Mouse (Mus musculus) heart, postnatal 0 days (tissue): ENCODE data around the gene Fnbp1. TPM values are rescaled to one million over a fixed set of nuclear protein-coding genes. Genes with fewer than 3 reads are reported as not detected.
A peak's percentile ranks its signal among the peaks of the same experiment; 100 is the strongest.
"Not testable (repeated sequence)": the region's sequence is repeated elsewhere in the genome, so short reads cannot be mapped to it uniquely, and the experiment has no call there.

ENCODE experiments used
- ATAC-seq: fragments of 200-750 bp; cut with Nextera tagmentation; 2 replicates; pipeline ENCODE4 v1.8.0; 2017; ENCODE audit warnings: low read depth, moderate number of reproducible peaks, moderate library complexity; ENCODE audit not compliant: insufficient read depth
- DNase-seq: peaks from one replicate; pipeline ENCODE4 v3.0.0-alpha.2; 2016; ENCODE audit warnings: low spot score
- H3K27ac ChIP-seq: fragments of 300-500 bp; sonication (generic); 2 replicates; pipeline ENCODE4 v1.5.1; 2014; ENCODE audit warnings: low read depth, mild to moderate bottlenecking
- H3K27me3 ChIP-seq: fragments of 300-500 bp; sonication (generic); 2 replicates; pipeline ENCODE4 v1.6.1; 2014; ENCODE audit warnings: low read length, mixed read lengths; ENCODE audit not compliant: control insufficient read depth, insufficient read depth
- H3K36me3 ChIP-seq: fragments of 300-500 bp; sonication (generic); replicated peaks from 2 replicates; pipeline ENCODE4 v1.6.1; 2014; ENCODE audit warnings: low read length, mixed read lengths; ENCODE audit not compliant: control insufficient read depth, insufficient read depth
- H3K4me1 ChIP-seq: fragments of 300-500 bp; sonication (generic); 2 replicates; pipeline ENCODE4 v1.6.1; 2014; ENCODE audit warnings: antibody characterized with exemption; ENCODE audit not compliant: control insufficient read depth, insufficient read depth
- H3K4me2 ChIP-seq: fragments of 300-500 bp; sonication (generic); 2 replicates; pipeline ENCODE4 v1.6.1; 2014; ENCODE audit warnings: low read depth, mild to moderate bottlenecking, low read length, moderate library complexity
- H3K4me3 ChIP-seq: fragments of 300-500 bp; sonication (generic); 2 replicates; pipeline ENCODE4 v1.5.1; 2014; ENCODE audit warnings: low read depth, low read length
- H3K9ac ChIP-seq: fragments of 300-500 bp; sonication (generic); replicated peaks from 2 replicates; pipeline ENCODE4 v1.6.1; 2014; ENCODE audit warnings: low read depth, low read length, mixed read lengths
- H3K9me3 ChIP-seq: fragments of 300-500 bp; sonication (generic); replicated peaks from 2 replicates; pipeline ENCODE4 v1.6.1; 2016; ENCODE audit warnings: low read length; ENCODE audit not compliant: control insufficient read depth
- CTCF ChIP-seq: IDR thresholded peaks from 2 replicates; pipeline ENCODE4 v1.5.1; 2016; ENCODE audit warnings: antibody characterized with exemption, control low read depth, low read depth
- EP300 ChIP-seq: IDR thresholded peaks from 2 replicates; pipeline ENCODE4 v1.6.1; 2016; ENCODE audit warnings: antibody characterized with exemption, low read depth
- WGBS: fragments of 180-500 bp; shearing (Covaris S2); extraction: QIAGEN DNeasy Blood & Tissue Kit; methylation state at CpG from one replicate; pipeline ENCODE4 v1.1.7; 2014; 5-methylcytosine and 5-hydroxymethylcytosine counted together
- polyA plus RNA-seq: library from polyadenylated mRNA; unstranded; fragments of >200 nt; fragmentation: Nextera tagmentation; extraction: Ambion mirVana; gene quantifications from 2 replicates; pipeline ENCODE4 v1.2.1, GENCODE M21; 2015
- total RNA-seq: library from RNA; depleted of rRNA; stranded (reverse); fragments of >200 nt; gene quantifications from 2 replicates; pipeline ENCODE4 v1.2.3, GENCODE M21; 2014; ENCODE audit warnings: low replicate concordance

Gene Fnbp1
- total and polyA plus RNA-seq, 2 experiments from 2014 or later: 6.4 to 11.4 TPM

GRCm38 (mm10) chr2:31180081-31180551 is 38.3 kb upstream of the Fnbp1 start:
- WGBS: 49% methylated on average over 7 of the region's 7 CpGs

GRCm38 (mm10) chr2:31179471-31179870 is 37.7 kb upstream of the Fnbp1 start:
- ATAC-seq: no peak
- H3K4me2 ChIP-seq: no peak overlapping the region
- H3K4me3 ChIP-seq: no peak overlapping the region
- TF ChIP-seq CTCF (no peak), EP300 (no peak)
- H3K27ac ChIP-seq: no peak overlapping the region
- peaks cover 4% of the 10 kb centered on the region; the same call in 1 of the 2 replicates for H3K4me1 ChIP-seq
- 68% methylated on average over 7 of the region's 7 CpGs for whole genome bisulfite sequencing
- DNase-seq: no peak
- H3K36me3 ChIP-seq: peaks cover 91% of the 10 kb centered on the region
- H3K9me3 ChIP-seq: no peaks in the 10 kb centered on the region
- no peak overlapping the region for H3K9ac ChIP-seq
- no peaks in the 10 kb centered on the region for H3K27me3 ChIP-seq

More at GRCm38 (mm10) chr2:31180081-31180551, 38.3 kb upstream of the Fnbp1 start:
- ATAC-seq (peak; percentile 40), DNase-seq (no peak)
- Histone ChIP-seq H3K4me3 (no peak overlapping the region), H3K9ac (no peak overlapping the region), H3K9me3 (no peaks in the 10 kb centered on the region), H3K27ac (no peak overlapping the region), H3K4me2 (no peak overlapping the region), H3K36me3 (peaks cover 91% of the 10 kb centered on the region), H3K27me3 (no peaks in the 10 kb centered on the region), H3K4me1 (peaks cover 4% of the 10 kb centered on the region; the same call in 1 of the 2 replicates)
- TF ChIP-seq CTCF (no peak), EP300 (no peak)

- H3K4me2 ChIP-seq, ATAC-seq, H3K27ac ChIP-seq, H3K4me1 ChIP-seq, H3K27me3 ChIP-seq, DNase-seq, H3K9ac ChIP-seq, H3K9me3 ChIP-seq, H3K4me3 ChIP-seq: not testable (repeated sequence)
- peaks cover 92% of the 10 kb centered on the region for H3K36me3 ChIP-seq
- 80% methylated on average over 6 of the region's 6 CpGs for WGBS
These were observed 36.8 kb upstream of the Fnbp1 start for GRCm38 (mm10) chr2:31178593-31178992.

- H3K36me3 ChIP-seq: peaks cover 97% of the 10 kb centered on the region
- no peak for ATAC-seq
- 68% methylated on average over 4 of the region's 4 CpGs for WGBS
These were observed 31.5 kb upstream of the Fnbp1 start for GRCm38 (mm10) chr2:31173290-31173689.

GRCm38 (mm10) chr2:31172536-31172935 is 30.7 kb upstream of the Fnbp1 start:
- DNase-seq (no peak), ATAC-seq (no peak)
- Histone ChIP-seq H3K4me2 (no peak overlapping the region), H3K27ac (peak overlapping the region; percentile 81; the same call in 1 of the 2 replicates), H3K9ac (no peak overlapping the region), H3K27me3 (no peaks in the 10 kb centered on the region), H3K4me3 (no peak overlapping the region), H3K9me3 (no peaks in the 10 kb centered on the region), H3K36me3 (peaks cover 94% of the 10 kb centered on the region), H3K4me1 (no peaks in the 10 kb centered on the region)
- TF ChIP-seq CTCF (peak; percentile 25; the same call in 1 of the 2 replicates), EP300 (no peak)
- WGBS: 92% methylated on average over 5 of the region's 5 CpGs

More at GRCm38 (mm10) chr2:31173290-31173689, 31.5 kb upstream of the Fnbp1 start:
- TF ChIP-seq EP300 (no peak), CTCF (0 out of 2 replicates have a peak, but pooled peaks have one; percentile 18)
- no peak overlapping the region for H3K4me3 ChIP-seq
- H3K4me1 ChIP-seq: no peaks in the 10 kb centered on the region
- H3K4me2 ChIP-seq: no peak overlapping the region
- no peak overlapping the region for H3K27ac ChIP-seq
- H3K9ac ChIP-seq: no peak overlapping the region
- H3K9me3 ChIP-seq: no peaks in the 10 kb centered on the region
- no peak for DNase-seq
- H3K27me3 ChIP-seq: no peaks in the 10 kb centered on the region

GRCm38 (mm10) chr2:31172001-31172400 is 30.2 kb upstream of the Fnbp1 start:
- no peak overlapping the region for H3K9ac ChIP-seq
- no peaks in the 10 kb centered on the region for H3K27me3 ChIP-seq
- H3K4me1 ChIP-seq: no peaks in the 10 kb centered on the region
- ATAC-seq: peak; percentile 56
- H3K36me3 ChIP-seq: peaks cover 93% of the 10 kb centered on the region
- peak overlapping the region; percentile 81 for H3K27ac ChIP-seq
- H3K4me2 ChIP-seq: no peak overlapping the region
- TF ChIP-seq EP300 (no peak), CTCF (no peak)
- 57% methylated on average over 5 of the region's 5 CpGs for WGBS
- H3K4me3 ChIP-seq: no peak overlapping the region
- no peaks in the 10 kb centered on the region for H3K9me3 ChIP-seq
- peak; percentile 30 for DNase-seq
